8 mouse cellular contexts compared by ENCODE assay signal in genomic region chr4:144999572-144999880, GRCm38 (mm10).
A peak's percentile ranks its signal among the peaks of the same experiment; 100 is the strongest.
DNase-seq lines count a peak whose midpoint lies in the region; ATAC-seq and TF ChIP-seq lines count a peak whose summit lies in the region.

No protein-coding gene starts in this region.

- peaks cover 23% of the 10 kb centered on the region for H3K4me1 ChIP-seq in lung, postnatal 0 days (ENCODE audit: insufficient read depth, low read depth, low read length)
- H3K4me1 ChIP-seq in forebrain, embryonic 14.5 days (ENCODE audit: control insufficient read depth, insufficient read depth, low read length): peaks cover 9% of the 10 kb centered on the region; the same call in 1 of the 2 replicates
- peaks cover 29% of the 10 kb centered on the region for H3K4me1 ChIP-seq in limb, embryonic 11.5 days (ENCODE audit: control insufficient read depth, insufficient read depth, low read length)
- peaks cover 41% of the 10 kb centered on the region for H3K4me1 ChIP-seq in stomach, embryonic 16.5 days (ENCODE audit: control insufficient read depth, insufficient read depth, low read length)

- H3K36me3 ChIP-seq in lung, postnatal 0 days (ENCODE audit: insufficient read depth, low read length): no peaks in the 10 kb centered on the region
- no peaks in the 10 kb centered on the region for H3K36me3 ChIP-seq in forebrain, embryonic 14.5 days (ENCODE audit: control insufficient read depth, insufficient read depth, low read length)
- no peaks in the 10 kb centered on the region for H3K36me3 ChIP-seq in limb, embryonic 11.5 days (ENCODE audit: control insufficient read depth, insufficient read depth, low read length)
- H3K36me3 ChIP-seq in stomach, embryonic 16.5 days (ENCODE audit: control insufficient read depth, insufficient read depth, low read length): no peaks in the 10 kb centered on the region

- intact Hi-C loops in left cerebral cortex, postnatal 4 days (cut with DNase I): no loop called here

- H3K4me2 ChIP-seq in lung, postnatal 0 days (replicated peaks; ENCODE audit: low read depth, low read length): no peak overlapping the region
- H3K4me2 ChIP-seq in forebrain, embryonic 14.5 days (ENCODE audit: low read length): no peak overlapping the region
- H3K4me2 ChIP-seq in limb, embryonic 11.5 days (ENCODE audit: low read depth, severe bottlenecking): no peak overlapping the region
- peak overlapping the region; percentile 34; the same call in 1 of the 2 replicates for H3K4me2 ChIP-seq in stomach, embryonic 16.5 days (ENCODE audit: low read depth, low read length)

- peak overlapping the region; percentile 79 for H3K27ac ChIP-seq in lung, postnatal 0 days (ENCODE audit: low read length)
- H3K27ac ChIP-seq in forebrain, embryonic 14.5 days (ENCODE audit: low read depth, low read length): no peak overlapping the region
- no peak overlapping the region for H3K27ac ChIP-seq in limb, embryonic 11.5 days (replicated peaks; ENCODE audit: low read depth, low read length)
- H3K27ac ChIP-seq in stomach, embryonic 16.5 days (ENCODE audit: low read length): peak overlapping the region; percentile 98

- peak; percentile 27 for ATAC-seq in lung, postnatal 0 days
- peak; percentile 35; the same call in 1 of the 2 replicates for ATAC-seq in forebrain, embryonic 14.5 days
- ATAC-seq in limb, embryonic 11.5 days (ENCODE audit: insufficient number of reproducible peaks, low FRiP score, low TSS enrichment, low read depth): peak; percentile 28; the same call in 1 of the 2 replicates
- ATAC-seq in stomach, embryonic 16.5 days (ENCODE audit: insufficient read depth, low FRiP score): no peak; the same call in 1 of the 2 replicates

- peak; percentile 38 for DNase-seq in lung, postnatal 0 days (ENCODE audit: low spot score)
- no peak for DNase-seq in lung, postnatal 36 days
- DNase-seq in forebrain, embryonic 14.5 days (ENCODE audit: low spot score): no peak
- no peak for DNase-seq in limb, embryonic 11.5 days (ENCODE audit: low spot score)
- DNase-seq in adrenal gland, postnatal 36 days: no peak
- DNase-seq in left cerebral cortex, postnatal 4 days: no peak
- no peak for DNase-seq in right cerebral cortex, postnatal 14 days

- no peaks in the 10 kb centered on the region for H3K27me3 ChIP-seq in lung, postnatal 0 days (replicated peaks; ENCODE audit: insufficient read depth, low read length)
- H3K27me3 ChIP-seq in forebrain, embryonic 14.5 days (replicated peaks; ENCODE audit: control insufficient read depth, insufficient read depth, low read length): no peaks in the 10 kb centered on the region
- no peaks in the 10 kb centered on the region for H3K27me3 ChIP-seq in limb, embryonic 11.5 days (ENCODE audit: control insufficient read depth, insufficient read depth, low read length)
- H3K27me3 ChIP-seq in stomach, embryonic 16.5 days (ENCODE audit: control insufficient read depth, insufficient read depth, low read length): no peaks in the 10 kb centered on the region

- no peak overlapping the region for H3K9ac ChIP-seq in lung, postnatal 0 days (replicated peaks; ENCODE audit: low read depth)
- no peak overlapping the region for H3K9ac ChIP-seq in forebrain, embryonic 14.5 days (ENCODE audit: low read length)
- H3K9ac ChIP-seq in limb, embryonic 11.5 days (ENCODE audit: low read length): no peak overlapping the region
- peak overlapping the region; percentile 59 for H3K9ac ChIP-seq in stomach, embryonic 16.5 days (ENCODE audit: low read length)

- no peaks in the 10 kb centered on the region for H3K9me3 ChIP-seq in lung, postnatal 0 days (ENCODE audit: low read length)
- no peaks in the 10 kb centered on the region for H3K9me3 ChIP-seq in forebrain, embryonic 14.5 days (replicated peaks; ENCODE audit: control insufficient read depth, low read length)
- H3K9me3 ChIP-seq in limb, embryonic 11.5 days (ENCODE audit: control insufficient read depth, low read length): no peaks in the 10 kb centered on the region
- H3K9me3 ChIP-seq in stomach, embryonic 16.5 days (replicated peaks; ENCODE audit: control insufficient read depth, low read length): no peaks in the 10 kb centered on the region

- TF ChIP-seq EP300 in lung, postnatal 0 days (IDR thresholded peaks at IDR 0.05): no peak

- no peak for TF ChIP-seq CTCF in lung, postnatal 0 days (IDR thresholded peaks at IDR 0.05)

- no peak overlapping the region for H3K4me3 ChIP-seq in lung, postnatal 0 days (ENCODE audit: low read depth, low read length)
- H3K4me3 ChIP-seq in forebrain, embryonic 14.5 days (ENCODE audit: low read depth, low read length): no peak overlapping the region
- no peak overlapping the region for H3K4me3 ChIP-seq in limb, embryonic 11.5 days (ENCODE audit: low read depth, low read length)
- no peak overlapping the region for H3K4me3 ChIP-seq in stomach, embryonic 16.5 days (replicated peaks; ENCODE audit: low read length)

- 10% methylated on average over 6 of the region's 6 CpGs for WGBS in lung, postnatal 0 days
- WGBS in forebrain, embryonic 14.5 days: 28% methylated on average over 6 of the region's 6 CpGs
- whole genome bisulfite sequencing in limb, embryonic 11.5 days: 45% methylated on average over 6 of the region's 6 CpGs
- 11% methylated on average over 6 of the region's 6 CpGs for WGBS in stomach, embryonic 16.5 days

Comparison
In these comparisons a context has a peak if more than half of its experiments do, and no peak if none do; other contexts are left out.
1. H3K27ac ChIP-seq: peak in lung, postnatal 0 days (single experiment) and stomach, embryonic 16.5 days (single experiment); none in forebrain, embryonic 14.5 days (single experiment) and limb, embryonic 11.5 days (single experiment).